Mouse (Mus musculus) heart, postnatal 0 days (tissue): ENCODE results near the gene Myoz2.

Source experiments
- CTCF ChIP-seq: IDR thresholded peaks from 2 replicates; pipeline ENCODE4 v1.5.1; 2016; ENCODE audit warnings: antibody characterized with exemption, control low read depth, low read depth
- EP300 ChIP-seq: IDR thresholded peaks from 2 replicates; pipeline ENCODE4 v1.6.1; 2016; ENCODE audit warnings: antibody characterized with exemption, low read depth

- TF ChIP-seq CTCF (no peak), EP300 (no peak)
These were observed 21.3 kb downstream of the Myoz2 start for GRCm38 (mm10) chr3:123013476-123013875.
